Mouse (Mus musculus) myocyte (in vitro differentiated cells): ENCODE data around the gene Cdc27.

Source experiments
- E2F4 ChIP-seq: IDR thresholded peaks from one replicate; pipeline ENCODE4 v1.6.1; 2011; ENCODE audit warnings: mild to moderate bottlenecking, control low read depth, moderate library complexity; ENCODE audit not compliant: insufficient read depth
- MAX ChIP-seq: IDR thresholded peaks from one replicate; pipeline ENCODE4 v1.6.1; 2011; ENCODE audit warnings: low read depth, mild to moderate bottlenecking, control low read depth
- MYOD1 ChIP-seq, 3 experiments: IDR thresholded peaks; one replicate each; pipeline ENCODE4 v1.6.1; 2011; ENCODE audit warnings: control low read depth in 2 of 3, low read depth in 2 of 3, mild to moderate bottlenecking in 2 of 3, moderate library complexity in 1 of 3; ENCODE audit not compliant: insufficient read length in 2 of 3, control insufficient read depth in 1 of 3
- MYOG ChIP-seq, 3 experiments: IDR thresholded peaks; one replicate each; pipeline ENCODE4 v1.6.1; 2011; ENCODE audit warnings: control low read depth in 2 of 3, low read depth in 2 of 3, mild to moderate bottlenecking in 2 of 3; ENCODE audit not compliant: insufficient read length in 2 of 3, control insufficient read depth in 1 of 3, insufficient read depth in 1 of 3
- POLR2A ChIP-seq: IDR thresholded peaks from one replicate; pipeline ENCODE4 v1.6.1; 2011; ENCODE audit warnings: low read depth, mild to moderate bottlenecking, control low read depth, moderate library complexity; ENCODE audit not compliant: insufficient read length
- POLR2AphosphoS2 ChIP-seq: IDR thresholded peaks from one replicate; pipeline ENCODE4 v1.6.1; 2011; ENCODE audit warnings: low read depth, control low read depth; ENCODE audit not compliant: insufficient read length
- REST ChIP-seq: IDR thresholded peaks from one replicate; pipeline ENCODE4 v1.6.1; 2011; ENCODE audit warnings: mild to moderate bottlenecking, control low read depth, moderate library complexity; ENCODE audit not compliant: insufficient read depth, insufficient read length
- SRF ChIP-seq: IDR thresholded peaks from one replicate; pipeline ENCODE4 v1.6.1; 2011; ENCODE audit warnings: low read depth; ENCODE audit not compliant: control insufficient read depth, insufficient read length
- TCF12 ChIP-seq: IDR thresholded peaks from one replicate; pipeline ENCODE4 v1.6.1; 2011; ENCODE audit warnings: mild to moderate bottlenecking, control low read depth; ENCODE audit not compliant: poor library complexity, insufficient read depth, severe bottlenecking
- USF1 ChIP-seq: IDR thresholded peaks from one replicate; pipeline ENCODE4 v1.6.1; 2011; ENCODE audit warnings: low read depth, mild to moderate bottlenecking, control low read depth, moderate library complexity

GRCm38 (mm10) chr11:104580091-104580490 lies 29.7 kb upstream of the Cdc27 start:
- no peak for TF ChIP-seq TCF12
- no peak for TF ChIP-seq MYOD1 (IDR thresholded peaks at IDR 0.05; ENCODE audit: control insufficient read depth in 1 of 3, insufficient read length in 2 of 3, low read depth in 2 of 3)
- no peak for TF ChIP-seq MAX
- no peak for TF ChIP-seq POLR2A
- no peak for TF ChIP-seq POLR2AphosphoS2
- no peak for TF ChIP-seq USF1
- no peak for TF ChIP-seq MYOG (IDR thresholded peaks at IDR 0.05; ENCODE audit: control insufficient read depth in 1 of 3, insufficient read depth in 1 of 3, insufficient read length in 2 of 3, low read depth in 2 of 3)
- TF ChIP-seq REST = no peak
- no peak for TF ChIP-seq SRF
- no peak for TF ChIP-seq E2F4
